Mouse (Mus musculus) thymus, postnatal 4 days (tissue): ENCODE measurements around the gene Trim2.

Experiments used
- DNase-seq: peaks from one replicate; pipeline ENCODE4 v3.0.0; 2021

Trim2 gene

DNA sequence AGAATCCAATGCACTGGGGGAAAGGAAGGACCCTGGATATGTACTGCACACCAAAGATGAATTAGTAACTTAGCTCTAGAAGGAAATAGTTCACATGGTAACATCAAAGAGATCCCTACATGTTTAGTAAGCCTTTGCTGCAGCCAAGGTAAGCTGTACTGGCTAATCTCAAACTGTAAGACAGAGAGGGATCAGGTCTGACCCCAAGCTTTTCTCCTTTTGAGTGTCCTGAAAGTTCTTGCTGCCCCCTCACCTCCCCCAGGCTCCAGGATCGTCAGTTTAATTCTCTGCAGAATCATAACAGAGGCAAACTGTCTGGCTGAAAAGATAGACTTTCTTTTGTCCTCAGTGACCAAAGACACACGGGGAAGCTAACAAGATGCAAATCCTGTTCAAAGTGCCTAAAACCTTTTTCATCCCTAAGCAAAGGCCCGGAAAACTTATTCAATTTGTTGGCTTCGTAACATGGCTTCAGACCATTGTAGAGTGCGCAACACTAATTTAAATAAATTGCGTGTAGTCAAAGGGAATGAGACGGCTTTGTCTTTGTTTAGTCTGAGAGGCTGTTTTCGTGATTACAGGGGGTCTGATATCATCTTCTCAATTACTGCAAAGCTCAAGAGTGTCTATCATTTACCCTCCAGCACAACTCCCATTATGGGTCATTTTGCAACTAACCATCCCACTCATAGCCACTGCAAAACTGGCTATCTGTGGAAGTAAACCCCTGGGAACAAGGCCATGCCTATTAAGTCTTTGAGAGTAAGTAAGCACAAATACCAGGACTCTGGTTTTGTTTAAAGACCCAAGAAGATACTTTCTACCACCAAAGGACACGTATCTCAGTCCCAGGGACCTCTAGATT lies 52.8 kb downstream of the Trim2 start:
- no peak for DNase-seq

DNA sequence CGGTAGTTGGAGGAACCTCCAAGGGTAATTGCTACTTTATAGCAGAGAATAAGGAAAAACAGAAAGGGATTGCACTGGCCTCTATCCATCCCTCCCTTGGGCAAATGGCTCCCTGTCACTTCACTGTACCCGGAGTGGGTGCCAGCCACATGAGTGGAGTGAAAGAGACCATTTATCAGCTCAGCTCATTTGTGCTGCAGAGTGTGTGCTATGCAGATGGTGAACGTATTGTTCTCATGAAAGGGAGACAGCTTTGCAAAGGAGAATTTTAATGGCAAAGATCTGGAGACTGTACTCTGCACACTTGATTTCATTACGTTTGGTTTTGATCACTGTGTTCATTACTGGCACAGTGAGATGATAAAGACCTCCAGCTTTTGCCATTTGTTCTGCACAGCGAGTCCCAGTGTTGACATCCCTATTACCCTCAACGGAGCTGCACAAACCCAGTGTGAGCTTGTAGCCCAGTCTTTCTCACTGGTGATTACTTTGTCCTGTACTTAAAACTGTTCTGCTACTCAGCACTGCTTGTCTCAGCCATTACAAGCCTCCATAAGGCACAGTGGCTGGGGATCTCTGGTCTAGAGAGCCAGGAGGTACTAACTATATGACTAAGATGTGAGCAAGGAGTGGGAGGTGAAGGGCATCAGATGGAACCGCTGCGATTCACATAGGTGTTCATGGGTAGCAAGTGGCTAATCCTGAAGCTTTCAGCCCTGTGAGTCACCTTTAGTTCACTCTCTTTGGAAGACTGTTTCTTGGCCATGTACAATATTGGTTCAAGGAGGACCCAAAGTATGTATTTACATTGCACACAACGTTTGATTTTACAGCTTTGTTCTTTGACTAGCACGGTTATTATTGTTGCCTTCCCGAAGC lies 53.7 kb downstream of the Trim2 start:
- no peak for DNase-seq

DNA sequence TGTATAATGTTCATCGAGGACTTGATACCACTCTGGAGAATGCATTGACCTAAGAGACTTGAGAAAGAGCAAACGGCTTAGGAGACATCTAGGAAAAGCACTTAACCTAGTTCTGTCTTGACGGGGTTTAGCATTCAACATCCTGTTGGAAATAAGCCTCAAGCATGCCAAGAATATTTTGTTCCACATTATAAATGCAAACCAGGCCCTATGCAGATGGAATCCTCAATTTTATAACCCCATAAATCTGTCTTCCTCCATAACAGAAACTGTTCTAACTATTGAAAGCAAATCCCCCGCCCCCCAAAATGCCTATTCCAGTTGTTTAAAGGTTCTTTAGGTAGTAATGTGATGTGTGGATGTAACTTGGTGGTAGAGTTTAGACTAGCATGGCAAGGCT lies 55.0 kb downstream of the Trim2 start:
- no peak for DNase-seq

DNA sequence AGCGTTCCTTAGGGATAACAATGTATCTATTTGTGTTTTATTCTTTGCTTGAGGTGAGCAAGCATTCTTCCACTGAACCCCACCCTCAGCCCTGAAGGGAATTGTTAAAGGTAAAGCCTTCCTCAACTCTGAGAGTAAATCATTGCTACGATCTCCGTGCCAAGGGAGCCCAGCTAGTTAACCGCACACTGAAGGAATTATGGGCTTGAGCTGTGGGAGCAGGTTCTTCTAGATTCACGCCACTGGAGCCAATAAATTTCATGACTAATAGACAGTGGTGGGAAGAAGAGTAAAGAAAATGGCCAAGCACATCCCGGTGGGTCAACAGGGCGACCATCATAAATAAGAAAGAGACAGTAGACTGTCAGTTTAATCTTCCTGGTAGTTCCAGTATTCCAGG lies 56.4 kb downstream of the Trim2 start:
- no peak for DNase-seq

DNA sequence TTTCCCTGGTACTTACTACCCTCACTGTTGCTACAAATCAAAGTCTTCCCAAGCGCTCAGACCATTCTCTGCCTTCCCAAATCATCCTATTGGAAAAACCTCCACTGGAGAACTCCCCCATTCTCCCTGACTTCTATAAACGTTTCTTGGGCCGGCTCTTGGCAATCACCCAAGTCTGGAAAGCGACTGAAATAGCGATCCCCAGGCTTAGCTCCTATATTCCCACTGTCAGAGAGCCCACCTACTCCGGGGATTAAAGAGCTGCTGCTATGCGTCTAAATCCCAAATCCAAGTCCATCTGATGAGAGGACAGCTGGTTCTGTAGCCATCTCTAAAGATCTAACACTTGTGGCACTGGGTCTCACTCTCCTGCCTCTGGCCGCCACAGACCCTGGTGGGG lies 58.9 kb downstream of the Trim2 start:
- DNase-seq, result no peak

DNA sequence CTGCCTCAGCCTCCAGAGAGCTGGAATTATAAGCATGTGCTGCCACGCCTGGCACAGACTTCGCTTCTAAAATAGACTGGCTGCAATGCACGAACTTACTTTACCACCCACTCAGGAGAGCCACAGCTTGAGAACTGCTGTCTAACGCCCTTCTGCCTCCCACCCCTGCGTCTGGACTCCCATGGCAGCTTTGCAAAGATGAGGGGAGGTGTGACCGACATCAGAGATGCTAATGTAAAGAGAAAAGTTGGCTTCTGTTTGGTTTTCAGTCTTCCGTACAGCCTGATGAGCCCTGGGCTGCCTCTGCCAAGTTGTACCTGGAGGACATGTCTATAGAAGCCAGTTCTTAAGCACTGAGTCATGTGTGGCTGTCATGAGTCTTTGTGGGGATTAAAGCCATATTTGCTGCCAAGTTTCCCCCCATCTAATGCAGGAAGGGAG lies 60.2 kb downstream of the Trim2 start:
- DNase-seq, result no peak

DNA sequence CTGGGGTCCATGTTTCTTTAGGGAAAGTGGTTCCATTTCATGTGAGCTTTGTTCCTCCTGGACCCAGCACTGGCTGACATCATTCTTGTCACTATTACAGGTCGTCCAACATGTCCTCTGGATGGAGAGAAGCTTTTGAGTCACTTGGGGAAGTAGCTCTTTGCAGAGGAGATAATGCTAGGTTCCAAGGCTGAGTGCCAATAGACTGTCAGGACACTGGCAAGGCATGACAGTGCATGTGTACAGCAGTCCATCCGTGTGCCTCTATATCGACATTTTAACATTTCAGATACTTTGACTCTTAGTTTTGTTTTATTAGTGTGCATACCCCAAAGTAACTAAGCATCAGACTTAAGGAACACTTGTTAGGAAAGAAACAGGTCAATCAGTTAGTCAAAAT lies 63.6 kb downstream of the Trim2 start:
- DNase-seq, result no peak

DNA sequence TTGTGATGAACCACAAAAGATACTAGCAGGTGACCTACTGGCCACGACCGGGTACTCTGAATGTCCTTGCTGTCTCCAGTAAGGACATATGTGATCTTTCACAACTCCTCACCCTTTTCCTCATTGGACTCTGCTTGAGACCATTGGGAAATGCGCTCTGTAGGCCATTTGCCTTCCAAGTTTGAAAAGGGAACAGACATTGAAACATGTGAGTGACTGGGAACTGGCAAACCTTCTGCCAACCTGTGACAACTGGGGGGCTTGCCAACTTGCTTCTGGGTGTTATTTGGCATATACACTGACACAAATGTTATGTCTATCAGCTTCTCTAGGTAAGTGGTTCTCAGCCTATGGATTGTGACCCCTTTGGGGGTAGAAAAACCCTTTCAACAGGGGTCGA lies 64.2 kb downstream of the Trim2 start:
- no peak for DNase-seq

DNA sequence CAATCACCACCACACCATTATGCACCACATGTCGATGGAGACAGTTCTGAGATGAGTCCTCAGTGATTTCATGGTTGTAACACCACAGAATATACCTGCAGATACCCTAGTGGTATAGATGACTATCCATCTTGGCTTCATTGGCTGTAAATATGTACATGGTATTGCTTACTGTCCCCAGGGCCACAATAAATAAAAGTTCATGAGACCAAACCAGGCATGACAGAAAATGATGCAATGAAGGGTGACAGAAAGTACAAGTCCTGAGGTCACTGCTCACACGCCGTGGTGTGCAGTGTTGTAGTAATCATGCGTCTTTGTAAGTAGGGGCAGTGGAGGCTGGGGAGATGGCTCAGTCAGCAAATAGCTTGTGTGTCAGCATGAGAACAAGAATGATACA lies 65.6 kb downstream of the Trim2 start:
- no peak for DNase-seq

DNA sequence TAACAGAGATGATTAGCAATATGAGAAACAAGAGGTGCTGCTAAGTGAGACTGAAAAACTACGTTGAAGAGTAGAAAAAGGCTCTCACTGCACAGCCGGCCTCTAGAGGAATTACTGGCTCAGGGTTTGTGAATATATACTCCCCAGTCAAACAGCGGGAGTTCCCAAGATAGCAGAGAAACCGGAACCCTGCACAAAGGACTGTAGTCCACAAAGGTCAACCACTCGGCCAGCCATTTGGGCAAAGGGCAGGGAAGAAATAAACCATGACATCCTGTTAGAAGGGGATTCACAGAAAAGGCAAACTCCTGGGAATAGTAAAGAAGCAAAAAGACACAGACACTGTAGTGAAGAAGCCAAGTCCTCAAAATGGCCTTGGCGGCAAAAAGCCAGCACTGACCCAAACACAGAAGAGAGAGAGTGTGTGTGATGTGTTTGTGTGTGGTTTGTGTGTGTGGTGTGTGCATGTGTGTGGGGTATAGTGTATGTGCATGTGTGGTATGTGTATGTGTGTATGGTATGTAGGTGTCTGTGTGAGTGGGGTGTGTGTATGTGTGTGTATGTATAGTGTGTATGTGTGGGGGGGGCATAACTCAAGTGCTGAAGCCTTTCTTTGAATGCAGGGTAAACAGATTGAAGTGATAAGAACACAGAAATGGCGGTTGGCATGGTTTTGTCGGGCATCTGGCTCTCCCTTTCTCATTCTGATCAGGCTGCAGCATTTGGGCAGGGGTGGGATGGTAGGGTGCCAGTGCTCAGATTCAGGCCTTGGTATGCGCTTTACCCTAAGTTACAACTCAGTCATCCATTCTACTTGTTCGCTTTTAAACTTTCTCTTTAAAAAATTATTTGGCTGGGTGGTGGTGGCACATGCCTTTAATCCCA lies 71.0 kb downstream of the Trim2 start:
- no peak for DNase-seq

DNA sequence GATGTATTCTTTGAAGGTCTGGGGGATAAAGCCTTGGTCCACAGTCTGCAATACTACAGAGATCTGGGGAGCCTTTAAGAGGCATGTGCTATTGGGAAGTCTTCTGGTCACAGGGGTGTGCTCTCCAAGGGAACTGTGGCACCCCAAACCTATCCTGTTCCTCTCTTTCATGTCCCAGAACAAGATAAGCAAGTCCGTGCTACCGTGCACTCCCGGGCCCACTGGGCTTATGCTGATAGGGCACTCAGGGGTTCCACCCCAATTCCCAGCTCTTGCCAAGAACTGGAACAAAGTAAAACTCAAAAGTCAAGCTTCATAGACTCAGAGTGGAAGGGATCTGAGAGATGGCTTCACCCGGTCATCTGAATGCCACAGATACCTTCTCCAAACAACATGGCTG lies 72.1 kb downstream of the Trim2 start:
- no peak for DNase-seq

DNA sequence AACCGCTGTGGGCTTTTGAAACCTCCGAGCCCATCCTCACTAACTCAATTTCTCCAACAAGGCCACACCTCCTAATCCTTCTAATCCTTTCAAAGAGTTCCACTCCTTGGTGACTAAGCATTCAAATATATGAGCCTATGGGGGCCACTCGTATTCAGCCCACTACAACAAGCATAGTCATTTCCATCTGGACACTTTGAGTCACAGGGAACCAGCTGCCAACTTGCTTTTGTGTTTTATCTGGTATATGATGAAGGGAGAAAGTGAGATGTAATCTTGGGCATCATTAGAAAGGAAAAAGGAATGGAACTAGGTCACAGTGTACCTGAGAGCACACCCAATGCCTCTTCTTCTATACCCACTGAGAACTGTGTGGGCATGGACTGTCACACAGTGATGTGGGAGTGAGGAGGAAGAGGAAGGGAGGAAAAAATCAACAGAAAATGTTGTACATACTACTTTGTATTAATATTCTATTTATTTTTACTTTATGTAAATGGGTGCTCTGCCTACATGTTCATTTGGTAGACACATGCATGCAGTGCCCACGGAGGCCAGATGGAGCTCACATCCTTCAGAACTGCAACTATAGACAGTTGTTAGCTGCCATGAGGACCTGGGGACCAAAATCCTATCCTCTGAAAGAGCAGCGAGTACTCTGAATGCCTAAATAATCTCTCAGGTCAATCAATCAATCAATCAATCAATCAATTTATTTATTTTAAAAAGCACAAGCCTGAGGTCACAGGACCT lies 72.8 kb downstream of the Trim2 start:
- DNase-seq, result no peak

DNA sequence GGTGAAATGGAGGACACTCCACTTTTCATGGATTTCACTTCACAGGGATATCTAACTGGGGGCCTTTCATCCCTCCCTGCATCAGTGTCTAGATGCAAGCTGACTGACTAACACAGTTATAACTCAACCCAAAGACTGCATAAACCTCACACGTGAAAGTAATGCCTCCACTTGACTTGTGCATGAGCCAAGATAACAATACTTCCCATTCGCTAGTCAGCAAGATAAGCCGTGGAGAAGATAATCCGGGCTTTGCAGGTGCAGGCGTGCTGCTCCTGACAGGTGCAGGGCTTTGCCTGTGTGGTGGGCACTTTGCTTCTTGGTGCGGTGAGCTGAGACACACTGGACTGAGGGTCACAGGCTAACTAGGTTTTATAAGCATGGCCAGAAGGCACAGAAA lies 74.4 kb downstream of the Trim2 start:
- no peak for DNase-seq

DNA sequence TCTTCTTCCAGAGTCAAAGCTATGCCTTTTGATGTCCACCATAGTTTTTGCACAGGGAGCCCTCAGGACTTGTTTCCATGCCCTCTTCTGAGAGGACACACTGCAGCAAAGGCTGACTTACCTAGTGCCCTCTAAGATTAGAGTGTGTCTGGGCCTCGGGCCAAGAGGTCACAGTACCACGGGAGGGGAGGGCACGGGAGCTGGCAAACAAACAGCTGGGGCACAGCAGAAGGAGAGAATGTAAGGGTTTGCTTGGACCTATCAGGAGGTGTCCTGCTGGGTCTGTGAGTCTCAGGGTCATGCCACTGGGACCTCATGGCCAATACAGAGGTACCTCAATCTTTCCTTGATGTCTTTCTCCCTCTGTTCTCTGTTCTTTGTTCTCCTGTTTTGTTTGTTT lies 75.7 kb downstream of the Trim2 start:
- DNase-seq, result no peak

DNA sequence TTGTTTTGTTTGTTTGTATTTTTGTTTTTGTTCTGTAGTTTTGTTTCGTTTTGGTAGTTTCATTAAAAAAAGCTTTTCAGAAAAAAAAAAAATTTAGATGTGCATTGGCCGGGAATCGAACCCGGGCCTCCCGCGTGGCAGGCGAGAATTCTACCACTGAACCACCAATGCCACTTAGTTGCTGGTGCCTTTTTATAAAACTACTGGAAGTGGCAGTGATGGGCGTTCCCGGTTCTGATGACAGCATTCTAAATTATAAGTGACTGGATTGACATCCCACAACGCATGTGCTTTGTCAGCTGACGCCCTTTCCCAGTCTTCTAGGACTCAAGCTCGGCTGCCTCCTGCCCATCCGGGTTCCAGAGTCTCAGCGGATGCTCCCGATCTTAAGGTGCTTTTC lies 77.8 kb downstream of the Trim2 start:
- DNase-seq, result peak; percentile 62

DNA sequence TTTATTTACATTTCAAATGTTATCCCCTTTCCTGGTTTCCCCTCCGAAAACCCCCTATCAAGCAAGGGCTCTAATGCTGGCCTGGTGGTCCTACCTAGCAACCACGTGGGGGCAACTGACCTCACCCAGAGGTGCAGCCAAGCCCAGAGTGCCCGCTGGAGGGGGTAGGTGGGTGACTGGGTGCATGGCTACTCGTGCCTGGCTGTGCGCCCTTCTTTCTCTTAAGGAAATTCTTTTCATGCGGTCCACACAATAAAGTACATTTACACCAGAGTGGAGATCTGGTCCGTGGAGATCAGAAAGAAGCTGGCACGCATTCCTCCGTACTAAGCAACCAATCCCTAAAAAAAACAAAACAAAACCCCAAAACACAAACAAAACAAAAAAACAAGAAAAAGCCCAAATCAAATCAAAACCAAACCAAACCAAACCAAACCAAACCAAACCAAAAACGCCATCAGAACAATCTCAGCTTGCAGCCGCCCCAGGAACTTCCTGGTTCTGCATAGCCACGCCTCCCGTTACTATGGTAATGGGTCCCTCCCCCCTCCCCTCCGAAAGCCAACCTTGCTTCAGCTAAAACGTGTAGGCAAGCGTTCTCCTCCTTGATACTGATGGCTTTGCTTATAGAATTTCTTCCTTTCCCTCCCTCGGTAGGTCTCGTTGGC lies 78.3 kb downstream of the Trim2 start:
- peak; percentile 85 for DNase-seq

DNA sequence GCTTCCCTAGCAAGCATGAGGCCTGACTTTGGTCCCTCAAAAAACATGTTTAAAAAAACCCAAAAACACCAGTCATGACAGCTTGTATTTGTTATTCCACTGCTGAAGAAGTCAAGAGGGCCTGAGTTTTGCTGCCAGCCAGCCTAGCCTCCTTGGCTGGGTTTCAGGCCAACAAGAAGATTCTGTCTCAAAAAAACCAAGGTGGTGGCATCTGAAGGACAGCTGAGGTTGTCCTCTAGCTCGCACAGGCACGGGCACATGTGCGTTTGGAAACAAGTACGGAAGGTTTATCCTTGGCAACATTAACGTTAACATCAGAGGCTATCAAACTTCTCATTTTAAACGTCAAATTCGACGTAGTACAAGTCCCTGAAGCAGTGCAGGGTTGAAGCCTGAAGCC lies 79.0 kb downstream of the Trim2 start:
- no peak for DNase-seq

DNA sequence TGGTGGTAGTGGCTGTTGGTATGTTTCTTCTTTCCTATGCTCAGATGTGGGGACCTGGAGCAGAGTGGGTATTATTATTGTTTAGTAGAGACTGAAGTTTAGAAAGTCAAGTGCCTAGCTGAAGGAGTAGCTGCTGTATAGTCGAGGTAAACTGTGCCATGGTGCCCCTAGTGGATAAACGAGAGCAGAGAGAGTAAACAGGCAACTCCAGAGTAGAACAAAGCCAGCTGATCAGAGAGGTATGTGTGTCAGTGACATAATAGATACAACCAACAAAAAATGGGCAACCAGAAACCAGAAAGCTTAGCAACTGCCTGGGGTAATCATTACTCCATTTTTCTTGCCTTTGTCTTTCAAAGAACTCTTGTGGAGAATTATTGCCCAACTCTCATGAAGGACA lies 81.7 kb downstream of the Trim2 start:
- DNase-seq, result peak; percentile 41

DNA sequence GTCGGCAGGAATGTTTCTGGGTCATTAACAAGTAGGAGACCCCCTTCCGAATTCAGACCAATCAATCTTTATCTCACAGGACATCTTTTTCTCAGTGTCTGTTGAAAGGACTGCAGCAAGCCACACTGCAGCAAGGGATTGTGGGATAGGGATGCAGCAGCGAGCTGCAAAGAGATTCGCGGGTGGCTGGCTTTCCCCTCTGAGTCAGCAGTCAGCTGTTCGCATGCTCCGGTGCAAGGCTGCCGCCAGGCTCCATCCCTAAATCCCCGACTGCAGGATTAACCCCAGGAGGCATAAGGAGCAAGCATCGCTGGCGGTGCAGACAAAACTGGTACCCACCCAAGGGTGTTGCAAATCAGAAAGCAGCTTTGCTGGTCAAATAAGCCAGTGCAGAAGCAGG lies 85.9 kb downstream of the Trim2 start:
- DNase-seq, result peak; percentile 22

DNA sequence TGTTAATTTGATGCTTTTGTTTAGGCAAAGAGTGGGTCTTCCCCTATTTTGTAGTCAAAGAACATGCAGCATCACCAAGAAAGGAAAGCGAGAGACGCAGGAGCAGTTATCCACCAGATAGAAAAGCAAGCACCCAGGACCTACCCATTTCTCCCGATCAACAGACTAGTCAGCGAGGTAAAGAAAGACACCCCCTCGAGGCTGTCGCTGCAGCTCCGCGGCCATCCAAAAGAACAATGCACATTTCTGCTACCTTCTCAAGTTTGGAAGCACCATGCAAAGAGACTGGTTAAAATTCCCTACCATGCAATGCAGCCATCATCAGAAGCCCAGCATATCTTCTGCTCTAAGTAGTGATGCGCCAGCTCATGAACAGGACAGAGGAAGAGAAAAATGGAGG lies 86.4 kb downstream of the Trim2 start:
- no peak for DNase-seq

DNA sequence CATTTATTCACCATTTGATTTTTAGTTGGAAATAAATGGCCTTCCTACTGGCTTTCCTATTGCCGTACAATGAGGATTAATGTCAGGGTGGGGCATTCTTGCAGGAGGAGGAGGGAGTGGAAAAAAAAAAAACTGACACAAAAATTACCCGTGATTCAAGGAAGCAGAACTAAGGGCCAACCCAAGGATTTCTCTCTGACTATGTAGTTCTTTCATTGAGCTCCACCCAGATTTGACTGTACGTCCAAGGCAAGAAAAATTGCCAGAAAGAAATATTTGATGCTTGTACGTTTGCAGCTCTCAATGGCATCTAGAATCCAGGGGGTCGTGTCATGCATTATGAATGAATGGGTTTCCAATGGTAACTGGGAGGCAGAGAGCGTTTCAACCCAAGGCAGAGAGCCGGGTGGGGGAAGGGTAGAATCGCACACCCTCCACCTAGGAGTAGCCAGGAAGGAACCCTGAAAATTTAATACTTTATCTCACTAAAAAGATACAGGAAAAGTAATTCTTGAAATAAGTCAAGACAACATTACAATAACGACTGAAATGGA lies 86.9 kb downstream of the Trim2 start:
- no peak for DNase-seq
